In the genomic region with DNA sequence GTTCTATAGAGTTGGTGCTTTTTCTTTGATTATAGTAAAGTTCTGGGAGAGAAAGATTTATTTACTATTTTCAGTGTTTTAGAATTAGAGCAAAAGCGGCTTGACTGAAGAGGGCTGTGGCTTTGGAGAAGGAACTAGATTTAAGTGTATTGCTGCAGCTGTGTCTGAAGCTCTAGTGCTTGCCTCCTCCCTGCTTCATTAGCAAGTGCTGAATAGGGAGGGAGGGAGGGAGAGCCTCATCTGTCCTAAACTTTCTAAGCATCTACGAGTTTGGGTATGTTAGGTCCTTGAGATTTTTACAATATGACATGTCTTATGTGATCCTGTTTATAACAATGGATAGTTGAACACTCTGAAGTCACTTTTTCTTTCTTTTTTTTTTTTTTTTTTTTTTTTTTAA, we compare ENCODE assay signal across 16 mouse cellular contexts. TPM values are rescaled to one million over a fixed set of nuclear protein-coding genes. Genes with fewer than 3 reads are reported as not detected.
DNase-seq lines count a peak whose midpoint lies in the region; ATAC-seq and TF ChIP-seq lines count a peak whose summit lies in the region.
"Had no signal": no experiment of that assay in that cellular context is flagged by ENCODE, and none has a peak within 500 bp of the region (broad histone marks: within the 10 kb centered on the region; RNA-seq: fewer than 3 reads in every experiment).

No protein-coding gene starts in this region.

- H3K36me3 ChIP-seq in ES-Bruce4 (ENCODE audit: control insufficient read depth, insufficient read depth, low read length, poor library complexity, severe bottlenecking) (peaks cover 25% of the 10 kb centered on the region), MEL (ENCODE audit: control insufficient read depth in 1 of 2, insufficient read depth in 2 of 2, low read length in 2 of 2) (peaks cover 42 to 50% of the 10 kb centered on the region in 2 experiments)
- H3K36me3 ChIP-seq in forebrain, embryonic 15.5 days: peaks cover 18% of the 10 kb centered on the region
- peaks cover 15% of the 10 kb centered on the region for H3K36me3 ChIP-seq in midbrain, embryonic 13.5 days

- TF ChIP-seq EP300 in ES-Bruce4 (IDR thresholded peaks at IDR 0.05; ENCODE audit: insufficient read depth, low read depth, low read length): no peak
- TF ChIP-seq EP300 in MEL (IDR thresholded peaks at IDR 0.05; ENCODE audit: low read depth in 1 of 2, low read length in 2 of 2): no peak

- WGBS in forebrain, embryonic 15.5 days: 71% methylated on average over 2 of the region's 2 CpGs
- WGBS in midbrain, embryonic 13.5 days: 86% methylated on average over 2 of the region's 2 CpGs

- no peak for TF ChIP-seq RAD21 in MEL (IDR thresholded peaks at IDR 0.05; ENCODE audit: low read depth, low read length)

- H3K9ac ChIP-seq in ES-Bruce4 (ENCODE audit: low read depth, poor library complexity, severe bottlenecking) (0 out of 2 replicates have a peak overlapping the region, but pooled peaks have one; percentile 28), MEL (ENCODE audit: control insufficient read depth, low read depth, low read length, poor library complexity, severe bottlenecking) (peak overlapping the region; percentile 23)
- H3K9ac ChIP-seq in forebrain, embryonic 15.5 days (replicated peaks): no peak overlapping the region
- no peak overlapping the region for H3K9ac ChIP-seq in midbrain, embryonic 13.5 days (replicated peaks)
- H3K9ac ChIP-seq: liver, postnatal 0 days had no signal

- TF ChIP-seq POLR2A in ES-Bruce4 (IDR thresholded peaks at IDR 0.05; ENCODE audit: insufficient read depth, low read length): no peak
- TF ChIP-seq POLR2A in MEL (IDR thresholded peaks at IDR 0.05; ENCODE audit: control insufficient read depth in 1 of 2, insufficient read depth in 1 of 2, low read depth in 1 of 2, low read length in 2 of 2, poor library complexity in 1 of 2): no peak

- H3K4me2 ChIP-seq in forebrain, embryonic 15.5 days (replicated peaks): peak overlapping the region; percentile 61
- peak overlapping the region; percentile 91 for H3K4me2 ChIP-seq in midbrain, embryonic 13.5 days (replicated peaks)

- no peak for TF ChIP-seq CTCF in ES-Bruce4 (IDR thresholded peaks at IDR 0.05; ENCODE audit: low read depth, low read length)
- TF ChIP-seq CTCF in MEL (IDR thresholded peaks at IDR 0.05 in 2 of 3, conservative IDR thresholded peaks at IDR 0.05 in 1 of 3; ENCODE audit: control insufficient read depth in 1 of 3, insufficient read depth in 1 of 3, low read depth in 2 of 3, low read length in 3 of 3, poor library complexity in 1 of 3, severe bottlenecking in 1 of 3): no peak

- H3K27me3 ChIP-seq in ES-Bruce4 (ENCODE audit: control insufficient read depth, insufficient read depth, low read length, poor library complexity, severe bottlenecking) (no peaks in the 10 kb centered on the region), MEL (ENCODE audit: control insufficient read depth in 1 of 2, insufficient read depth in 2 of 2, low read length in 2 of 2) (no peaks in the 10 kb centered on the region)
- no peaks in the 10 kb centered on the region for H3K27me3 ChIP-seq in forebrain, embryonic 15.5 days
- H3K27me3 ChIP-seq in midbrain, embryonic 13.5 days: no peaks in the 10 kb centered on the region

- H3K9me3 ChIP-seq in ES-Bruce4 (replicated peaks; ENCODE audit: control insufficient read depth, insufficient read depth, low read length, poor library complexity, severe bottlenecking): no peaks in the 10 kb centered on the region
- no peaks in the 10 kb centered on the region for H3K9me3 ChIP-seq in MEL (replicated peaks; ENCODE audit: insufficient read depth, low read length)
- no peaks in the 10 kb centered on the region for H3K9me3 ChIP-seq in forebrain, embryonic 15.5 days
- H3K9me3 ChIP-seq in midbrain, embryonic 13.5 days: no peaks in the 10 kb centered on the region
- H3K9me3 ChIP-seq: G1E had no signal

- peak; percentile 63 for DNase-seq in MEL (ENCODE audit: low read depth, low spot score)
- DNase-seq in adrenal gland, postnatal 25 days: no peak
- DNase-seq in heart, postnatal 36 days: no peak
- DNase-seq in kidney, adult 8-10 months: no peak
- DNase-seq in ovary, postnatal 36 days (ENCODE audit: low spot score): no peak
- DNase-seq: cerebellum, adult 8-10 months; gastrocnemius, postnatal 25 days; liver, postnatal 0 days had no signal

- peaks cover 74% of the 10 kb centered on the region for H3K79me2 ChIP-seq in MEL (ENCODE audit: control insufficient read depth, insufficient read depth, low read length, poor library complexity)

- H3K4me3 ChIP-seq in ES-Bruce4 (ENCODE audit: low read depth, low read length) (no peak overlapping the region), MEL (ENCODE audit: control insufficient read depth in 1 of 2, insufficient read depth in 1 of 2, low read depth in 2 of 2, low read length in 2 of 2) (no peak overlapping the region)
- peak overlapping the region; percentile 75 for H3K4me3 ChIP-seq in forebrain, embryonic 15.5 days
- 0 out of 2 replicates have a peak overlapping the region, but pooled peaks have one; percentile 20 for H3K4me3 ChIP-seq in midbrain, embryonic 13.5 days (replicated peaks)
- H3K4me3 ChIP-seq: layer of hippocampus, adult 2 months had no signal

- no peak overlapping the region for H3K27ac ChIP-seq in ES-Bruce4 (ENCODE audit: insufficient read depth, low read length)
- H3K27ac ChIP-seq in MEL (ENCODE audit: control insufficient read depth, low read depth, low read length): no peak overlapping the region
- no peak overlapping the region for H3K27ac ChIP-seq in forebrain, embryonic 15.5 days (replicated peaks)
- no peak overlapping the region for H3K27ac ChIP-seq in midbrain, embryonic 13.5 days
- H3K27ac ChIP-seq: layer of hippocampus, adult 2 months had no signal

- H3K4me1 ChIP-seq in ES-Bruce4 (ENCODE audit: control insufficient read depth, insufficient read depth, low read length) (peaks cover 1% of the 10 kb centered on the region), MEL (ENCODE audit: control insufficient read depth in 1 of 2, insufficient read depth in 2 of 2, low read length in 2 of 2) (peaks cover 18 to 49% of the 10 kb centered on the region in 2 experiments)
- H3K4me1 ChIP-seq in forebrain, embryonic 15.5 days: peaks cover 50% of the 10 kb centered on the region
- H3K4me1 ChIP-seq in midbrain, embryonic 13.5 days (replicated peaks): peaks cover 42% of the 10 kb centered on the region

- no peak for ATAC-seq in forebrain, embryonic 15.5 days (replicated peaks)
- no peak for ATAC-seq in midbrain, embryonic 13.5 days
- ATAC-seq: activated CD4-positive, CD25-positive, alpha-beta regulatory T cell, adult 4 months; intestine, postnatal 0 days; liver, postnatal 0 days had no signal

- intact Hi-C loops in heart, postnatal 36 days (cut with DNase I): no loop called here

RNA-seq across cellular contexts. Expression of a gene that starts 3.2 kb away (rescaled TPM):
- 196 and 209 TPM in 2 replicates for polyA plus RNA-seq in ES-Bruce4 (2011; ENCODE audit: insufficient read depth, insufficient read length, low read depth, missing spikeins)
- total RNA-seq in MEL (2012; rRNA removed): 210 and 235 TPM in 2 replicates
- polyA plus RNA-seq in MEL (2012; ENCODE audit: insufficient read depth in 1 of 2, insufficient read length in 2 of 2, low read depth in 1 of 2, low replicate concordance in 2 of 2, missing spikeins in 1 of 2): 100 to 1,000 TPM in 1 of 2 experiments, 10 to 100 TPM in 1; 67.4 to 519 TPM
- polyA plus RNA-seq in forebrain, embryonic 15.5 days (2015; fragmentation: Nextera tagmentation; extraction: Ambion mirVana): 306 and 307 TPM in 2 replicates
- polyA plus RNA-seq in midbrain, embryonic 13.5 days (2015; fragmentation: Nextera tagmentation; extraction: Ambion mirVana): 312 and 327 TPM in 2 replicates
- total RNA-seq in adrenal gland, postnatal 25 days (2021): 68.9 and 69.5 TPM in 2 replicates
- 10 to 100 TPM; 28.9 to 29.0 TPM for total RNA-seq in heart, postnatal 36 days (2021)

RNA-seq across cellular contexts. Expression of a gene that starts 40.8 kb away (rescaled TPM):
- polyA plus RNA-seq in ES-Bruce4 (2011; ENCODE audit: insufficient read depth, insufficient read length, low read depth, missing spikeins) (40.0 and 48.2 TPM in 2 replicates), MEL (2012; ENCODE audit: insufficient read depth in 1 of 2, insufficient read length in 2 of 2, low read depth in 1 of 2, low replicate concordance in 2 of 2, missing spikeins in 1 of 2) (100 to 1,000 TPM in 1 of 2 experiments, not detected in 1; 244 TPM)
- 173 and 199 TPM in 2 replicates for total RNA-seq in MEL (2012; rRNA removed)
- polyA plus RNA-seq in forebrain, embryonic 15.5 days (2015; fragmentation: Nextera tagmentation; extraction: Ambion mirVana): 45.7 and 49.1 TPM in 2 replicates
- polyA plus RNA-seq in midbrain, embryonic 13.5 days (2015; fragmentation: Nextera tagmentation; extraction: Ambion mirVana): 52.3 and 53.0 TPM in 2 replicates
- 17.0 and 25.1 TPM in 2 replicates for total RNA-seq in adrenal gland, postnatal 25 days (2021)
- total RNA-seq in heart, postnatal 36 days (2021): 1 to 10 TPM; 8.0 to 9.5 TPM

RNA-seq across cellular contexts. Expression of a gene that starts 50.4 kb away (rescaled TPM):
- polyA plus RNA-seq in ES-Bruce4 (2011; ENCODE audit: insufficient read depth, insufficient read length, low read depth, missing spikeins) (64.9 and 66.4 TPM in 2 replicates), MEL (2012; ENCODE audit: insufficient read depth in 1 of 2, insufficient read length in 2 of 2, low read depth in 1 of 2, low replicate concordance in 2 of 2, missing spikeins in 1 of 2) (100 to 1,000 TPM in 1 of 2 experiments, not detected in 1; 121 TPM)
- 27.3 and 30.7 TPM in 2 replicates for total RNA-seq in MEL (2012; rRNA removed)
- polyA plus RNA-seq in forebrain, embryonic 15.5 days (2015; fragmentation: Nextera tagmentation; extraction: Ambion mirVana): 77.4 and 77.8 TPM in 2 replicates
- 61.6 and 63.1 TPM in 2 replicates for polyA plus RNA-seq in midbrain, embryonic 13.5 days (2015; fragmentation: Nextera tagmentation; extraction: Ambion mirVana)
- total RNA-seq in adrenal gland, postnatal 25 days (2021): 31.8 and 46.3 TPM in 2 replicates
- total RNA-seq in heart, postnatal 36 days (2021): 100 to 1,000 TPM; 118 to 124 TPM

RNA-seq across cellular contexts. Expression of a gene that starts 53.8 kb away (rescaled TPM):
- polyA plus RNA-seq in ES-Bruce4 (2011; ENCODE audit: insufficient read depth, insufficient read length, low read depth, missing spikeins): 86.2 and 88.6 TPM in 2 replicates
- 110 and 117 TPM in 2 replicates for total RNA-seq in MEL (2012; rRNA removed)
- 100 to 1,000 TPM; 237 to 832 TPM for polyA plus RNA-seq in MEL (2012; ENCODE audit: insufficient read depth in 1 of 2, insufficient read length in 2 of 2, low read depth in 1 of 2, low replicate concordance in 2 of 2, missing spikeins in 1 of 2)
- 74.7 and 77.1 TPM in 2 replicates for polyA plus RNA-seq in forebrain, embryonic 15.5 days (2015; fragmentation: Nextera tagmentation; extraction: Ambion mirVana)
- 66.9 and 71.8 TPM in 2 replicates for polyA plus RNA-seq in midbrain, embryonic 13.5 days (2015; fragmentation: Nextera tagmentation; extraction: Ambion mirVana)
- 110 and 126 TPM in 2 replicates for total RNA-seq in adrenal gland, postnatal 25 days (2021)
- 10 to 100 TPM; 63.9 to 72.4 TPM for total RNA-seq in heart, postnatal 36 days (2021)

RNA-seq across cellular contexts. Expression of a gene that starts 58.7 kb away (rescaled TPM):
- polyA plus RNA-seq in ES-Bruce4 (2011; ENCODE audit: insufficient read depth, insufficient read length, low read depth, missing spikeins) (83.3 and 87.8 TPM in 2 replicates), MEL (2012; ENCODE audit: insufficient read depth in 1 of 2, insufficient read length in 2 of 2, low read depth in 1 of 2, low replicate concordance in 2 of 2, missing spikeins in 1 of 2) (1 to 10 TPM in 1 of 2 experiments, not detected in 1; 1.0 TPM)
- 0.52 and 0.73 TPM in 2 replicates for total RNA-seq in MEL (2012; rRNA removed)
- polyA plus RNA-seq in forebrain, embryonic 15.5 days (2015; fragmentation: Nextera tagmentation; extraction: Ambion mirVana): 1.1 and 1.4 TPM in 2 replicates
- polyA plus RNA-seq in midbrain, embryonic 13.5 days (2015; fragmentation: Nextera tagmentation; extraction: Ambion mirVana): 0.23 and 0.34 TPM in 2 replicates
- total RNA-seq in adrenal gland, postnatal 25 days (2021): not detected in 2 replicates
- total RNA-seq in heart, postnatal 36 days (2021): not detected
- total RNA-seq: gastrocnemius, postnatal 25 days had no signal
- polyA plus RNA-seq: G1E; heart, postnatal 0 days had no signal

Comparison
In these comparisons a context has a peak if more than half of its experiments do, and no peak if none do; other contexts are left out.
1. H3K4me3 ChIP-seq: peak in forebrain, embryonic 15.5 days (single experiment) and midbrain, embryonic 13.5 days (single experiment); none in ES-Bruce4 (single experiment) and MEL (0 of 2).
2. H3K9ac ChIP-seq: peak in ES-Bruce4 (single experiment) and MEL (single experiment); none in forebrain, embryonic 15.5 days (single experiment) and midbrain, embryonic 13.5 days (single experiment).